ENCODE assay signal across 16 mouse cellular contexts in genomic region chr4:137449132-137449531, GRCm38 (mm10). TPM values are rescaled to one million over a fixed set of nuclear protein-coding genes. Genes with fewer than 3 reads are reported as not detected.
DNase-seq lines count a peak whose midpoint lies in the region; ATAC-seq and TF ChIP-seq lines count a peak whose summit lies in the region.
"Had no signal": no experiment of that assay in that cellular context is flagged by ENCODE, and none has a peak within 500 bp of the region (broad histone marks: within the 10 kb centered on the region; RNA-seq: fewer than 3 reads in every experiment).

No protein-coding gene starts in this region.

- no peak overlapping the region for H3K9ac ChIP-seq in liver, embryonic 12.5 days
- no peak overlapping the region for H3K9ac ChIP-seq in stomach, embryonic 15.5 days
- H3K9ac ChIP-seq: hindbrain, embryonic 14.5 days; neural tube, embryonic 13.5 days had no signal

- no peaks in the 10 kb centered on the region for H3K27me3 ChIP-seq in liver, embryonic 12.5 days (replicated peaks)
- H3K27me3 ChIP-seq in stomach, embryonic 15.5 days (replicated peaks) = no peaks in the 10 kb centered on the region
- H3K27me3 ChIP-seq: neural tube, embryonic 13.5 days had no signal

- H3K9me3 ChIP-seq in liver, embryonic 12.5 days (replicated peaks) = no peaks in the 10 kb centered on the region
- no peaks in the 10 kb centered on the region for H3K9me3 ChIP-seq in stomach, embryonic 15.5 days
- H3K9me3 ChIP-seq: midbrain, embryonic 10.5 days; neural tube, embryonic 13.5 days had no signal

- peak overlapping the region; percentile 76 for H3K27ac ChIP-seq in gastrocnemius, adult 2 months
- H3K27ac ChIP-seq in liver, embryonic 12.5 days = no peak overlapping the region
- peak overlapping the region; percentile 55 for H3K27ac ChIP-seq in stomach, embryonic 15.5 days
- H3K27ac ChIP-seq: hindbrain, embryonic 14.5 days; midbrain, embryonic 10.5 days; neural tube, embryonic 13.5 days had no signal

- H3K4me1 ChIP-seq in liver, embryonic 12.5 days = peaks cover 46% of the 10 kb centered on the region
- H3K4me1 ChIP-seq in stomach, embryonic 15.5 days = peaks cover 17% of the 10 kb centered on the region

- no peak for TF ChIP-seq CTCF in gastrocnemius, adult 2 months (IDR thresholded peaks at IDR 0.05)

- no peak for ATAC-seq in liver, embryonic 12.5 days
- peak; percentile 67 for ATAC-seq in stomach, embryonic 15.5 days (ENCODE audit: insufficient read depth, low FRiP score, low read depth)
- ATAC-seq: activated CD4-positive, CD25-positive, alpha-beta regulatory T cell, adult 4 months had no signal

- intact Hi-C loops in gastrocnemius, adult 2 months (cut with DNase I) = loop anchor here (5.0 kb wide), 1 partner anchor 38 kb away; no protein-coding TSS in a partner anchor

- DNase-seq in gastrocnemius, adult 2 months = no peak
- DNase-seq in gastrocnemius, adult 8-10 months (ENCODE audit: low spot score in 2 of 2) = no peak
- DNase-seq in liver (no peak), R1 (ENCODE audit: low read depth, low spot score) (peak; percentile 60)
- DNase-seq in spleen, postnatal 10 days (ENCODE audit: low spot score in 2 of 2) = no peak
- DNase-seq in thymus, postnatal 36 days = no peak
- DNase-seq: B cell, adult 2 months; kidney, postnatal 25 days had no signal

- H3K36me3 ChIP-seq in liver, embryonic 12.5 days = no peaks in the 10 kb centered on the region
- H3K36me3 ChIP-seq in stomach, embryonic 15.5 days = no peaks in the 10 kb centered on the region
- H3K36me3 ChIP-seq: midbrain, embryonic 10.5 days; neural tube, embryonic 13.5 days had no signal

- H3K4me3 ChIP-seq in gastrocnemius, adult 2 months = no peak overlapping the region
- H3K4me3 ChIP-seq in liver, embryonic 12.5 days = no peak overlapping the region
- no peak overlapping the region for H3K4me3 ChIP-seq in stomach, embryonic 15.5 days (replicated peaks)
- H3K4me3 ChIP-seq: midbrain, embryonic 10.5 days; neural tube, embryonic 13.5 days had no signal

- WGBS in liver, embryonic 12.5 days (ENCODE audit: insufficient replicate concordance) = 55% methylated on average over 2 of the region's 2 CpGs
- WGBS in stomach, embryonic 15.5 days = 42% methylated on average over 2 of the region's 2 CpGs

- H3K4me2 ChIP-seq in liver, embryonic 12.5 days = peak overlapping the region; percentile 51; the same call in 1 of the 2 replicates
- H3K4me2 ChIP-seq in stomach, embryonic 15.5 days = no peak overlapping the region
- H3K4me2 ChIP-seq: hindbrain, embryonic 14.5 days; neural tube, embryonic 13.5 days had no signal

RNA-seq across cellular contexts. Expression of gene 1700013G24Rik, which starts 4.0 kb away (rescaled TPM):
- not detected for total RNA-seq in gastrocnemius, adult 2 months (2021)
- not detected for total RNA-seq in gastrocnemius, adult 8-10 months (2022)
- not detected in 2 replicates for polyA plus RNA-seq in liver, embryonic 12.5 days (2016; fragmentation: Nextera tagmentation; extraction: Ambion mirVana)
- polyA plus RNA-seq in stomach, embryonic 15.5 days (2015; fragmentation: Nextera tagmentation; extraction: Ambion mirVana) = not detected in 2 replicates
- total RNA-seq: left cerebral cortex, adult 18-20 months had no signal
- polyA plus RNA-seq: activated CD4-positive, CD25-positive, alpha-beta regulatory T cell, adult 4 months; hindbrain, embryonic 14.5 days; liver, embryonic 16.5 days; midbrain, embryonic 10.5 days; neural tube, embryonic 13.5 days had no signal

RNA-seq across cellular contexts. Expression of gene Cela3b, which starts 18.8 kb away (rescaled TPM):
- not detected for total RNA-seq in gastrocnemius, adult 2 months (2021)
- total RNA-seq in gastrocnemius, adult 8-10 months (2022) = not detected
- polyA plus RNA-seq in liver, embryonic 12.5 days (2016; fragmentation: Nextera tagmentation; extraction: Ambion mirVana) = not detected in 2 replicates
- 232 and 273 TPM in 2 replicates for polyA plus RNA-seq in stomach, embryonic 15.5 days (2015; fragmentation: Nextera tagmentation; extraction: Ambion mirVana)
- total RNA-seq: left cerebral cortex, adult 18-20 months had no signal
- polyA plus RNA-seq: activated CD4-positive, CD25-positive, alpha-beta regulatory T cell, adult 4 months; hindbrain, embryonic 14.5 days; midbrain, embryonic 10.5 days; neural tube, embryonic 13.5 days had no signal

RNA-seq across cellular contexts. Expression of gene Hspg2, which starts 19.4 kb away (rescaled TPM):
- 10 to 100 TPM; 55.2 to 77.5 TPM for total RNA-seq in gastrocnemius, adult 2 months (2021)
- 10 to 100 TPM; 42.0 to 54.1 (median 50.0) TPM for total RNA-seq in gastrocnemius, adult 8-10 months (2022)
- 6.4 and 7.3 TPM in 2 replicates for polyA plus RNA-seq in liver, embryonic 12.5 days (2016; fragmentation: Nextera tagmentation; extraction: Ambion mirVana)
- 28.5 and 28.9 TPM in 2 replicates for polyA plus RNA-seq in stomach, embryonic 15.5 days (2015; fragmentation: Nextera tagmentation; extraction: Ambion mirVana)
- polyA plus RNA-seq: activated CD4-positive, CD25-positive, alpha-beta regulatory T cell, adult 4 months had no signal

RNA-seq across cellular contexts. Expression of gene Cela3a, which starts 39.5 kb away (rescaled TPM):
- not detected for total RNA-seq in gastrocnemius, adult 2 months (2021)
- total RNA-seq in gastrocnemius, adult 8-10 months (2022) = not detected
- polyA plus RNA-seq in liver, embryonic 12.5 days (2016; fragmentation: Nextera tagmentation; extraction: Ambion mirVana) = not detected in 2 replicates
- polyA plus RNA-seq in stomach, embryonic 15.5 days (2015; fragmentation: Nextera tagmentation; extraction: Ambion mirVana) = 0.26 and 0.36 TPM in 2 replicates
- total RNA-seq: left cerebral cortex, adult 18-20 months had no signal
- polyA plus RNA-seq: activated CD4-positive, CD25-positive, alpha-beta regulatory T cell, adult 4 months; hindbrain, embryonic 14.5 days; liver, embryonic 16.5 days; midbrain, embryonic 10.5 days; neural tube, embryonic 13.5 days had no signal
